Mouse (Mus musculus): ENCODE results near the gene Flt3l. TPM values are rescaled to one million over a fixed set of nuclear protein-coding genes. Genes with fewer than 3 reads are reported as not detected.
"Not testable (repeated sequence)": the region's sequence is repeated elsewhere in the genome, so short reads cannot be mapped to it uniquely, and the experiment has no call there.

Gene Flt3l
- polyA plus RNA-seq, 1 experiment from 2014 or later = 1.4 TPM

DNA sequence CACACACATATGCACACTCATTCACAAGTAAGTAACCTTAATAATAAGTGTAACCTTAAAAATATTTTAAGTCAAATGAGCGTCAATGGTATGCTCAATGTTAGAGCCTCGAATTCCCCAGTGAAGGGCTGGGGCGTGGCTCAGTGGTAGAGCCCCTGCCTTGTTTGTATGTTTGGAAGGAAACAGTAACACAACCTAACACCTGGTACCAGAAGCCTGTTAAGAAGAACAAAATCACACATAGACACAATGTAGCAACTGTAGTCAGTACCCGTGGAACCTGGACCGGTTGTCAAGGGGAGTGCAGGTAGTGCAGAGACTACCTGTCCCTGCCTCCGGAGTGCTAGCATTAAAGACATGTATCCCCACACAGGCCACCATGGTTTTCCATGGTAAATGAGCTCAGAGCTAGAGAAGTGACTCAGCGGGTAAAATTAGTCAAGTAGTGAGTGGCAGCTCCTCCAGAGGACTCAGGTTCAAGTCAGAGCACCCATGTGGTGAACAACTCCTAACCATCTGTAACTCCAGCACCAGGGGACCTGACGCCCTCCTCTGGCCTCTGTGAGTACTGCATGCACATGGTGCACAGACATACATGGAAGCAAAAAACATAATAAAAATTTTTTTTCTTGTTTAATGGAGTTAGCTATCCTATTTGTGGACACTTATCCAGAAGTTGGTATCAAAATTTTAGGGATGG, 37.5 kb downstream of the Flt3l start:
- Histone ChIP-seq H3K36me3 (ENCODE audit: control insufficient read depth, insufficient read depth, low read length) (no peaks in the 10 kb centered on the region), H3K27ac (replicated peaks; ENCODE audit: low read depth, low read length) (no peak overlapping the region), H3K27me3 (ENCODE audit: control insufficient read depth, insufficient read depth, low read length) (no peaks in the 10 kb centered on the region), H3K4me3 (replicated peaks; ENCODE audit: low read depth, low read length) (no peak overlapping the region), H3K4me1 (ENCODE audit: control insufficient read depth, insufficient read depth, low read length) (no peaks in the 10 kb centered on the region), H3K4me2 (ENCODE audit: low read length) (no peak overlapping the region), H3K9me3 (ENCODE audit: control insufficient read depth, low read length) (no peaks in the 10 kb centered on the region), H3K9ac (replicated peaks; ENCODE audit: low read length) (no peak overlapping the region)
- DNase-seq (no peak), ATAC-seq (ENCODE audit: low FRiP score, low TSS enrichment) (no peak)
- 88% methylated on average over 8 of the region's 8 CpGs for WGBS

- DNase-seq (no peak), ATAC-seq (ENCODE audit: low FRiP score, low TSS enrichment) (no peak)
- Histone ChIP-seq H3K36me3 (ENCODE audit: control insufficient read depth, insufficient read depth, low read length) (no peaks in the 10 kb centered on the region), H3K27me3 (ENCODE audit: control insufficient read depth, insufficient read depth, low read length) (no peaks in the 10 kb centered on the region), H3K4me2 (ENCODE audit: low read length) (no peak overlapping the region), H3K9ac (replicated peaks; ENCODE audit: low read length) (no peak overlapping the region), H3K4me1 (ENCODE audit: control insufficient read depth, insufficient read depth, low read length) (no peaks in the 10 kb centered on the region), H3K4me3 (replicated peaks; ENCODE audit: low read depth, low read length) (no peak overlapping the region), H3K9me3 (ENCODE audit: control insufficient read depth, low read length) (no peaks in the 10 kb centered on the region), H3K27ac (replicated peaks; ENCODE audit: low read depth, low read length) (no peak overlapping the region)
- WGBS = 81% methylated on average over 6 of the region's 6 CpGs
Measured at GRCm38 (mm10) chr7:45097479-45097878, 38.8 kb downstream of the Flt3l start.

GRCm38 (mm10) chr7:45095965-45096364, 40.3 kb downstream of the Flt3l start:
- not testable (repeated sequence) for H3K9ac ChIP-seq (replicated peaks; ENCODE audit: low read length); ATAC-seq (ENCODE audit: low FRiP score, low TSS enrichment); H3K27ac ChIP-seq (replicated peaks; ENCODE audit: low read depth, low read length); H3K9me3 ChIP-seq (ENCODE audit: control insufficient read depth, low read length); H3K36me3 ChIP-seq (ENCODE audit: control insufficient read depth, insufficient read depth, low read length); H3K4me3 ChIP-seq (replicated peaks; ENCODE audit: low read depth, low read length); DNase-seq; H3K27me3 ChIP-seq (ENCODE audit: control insufficient read depth, insufficient read depth, low read length); H3K4me1 ChIP-seq (ENCODE audit: control insufficient read depth, insufficient read depth, low read length); H3K4me2 ChIP-seq (ENCODE audit: low read length)
- WGBS = 89% methylated on average over 14 of the region's 14 CpGs

DNA sequence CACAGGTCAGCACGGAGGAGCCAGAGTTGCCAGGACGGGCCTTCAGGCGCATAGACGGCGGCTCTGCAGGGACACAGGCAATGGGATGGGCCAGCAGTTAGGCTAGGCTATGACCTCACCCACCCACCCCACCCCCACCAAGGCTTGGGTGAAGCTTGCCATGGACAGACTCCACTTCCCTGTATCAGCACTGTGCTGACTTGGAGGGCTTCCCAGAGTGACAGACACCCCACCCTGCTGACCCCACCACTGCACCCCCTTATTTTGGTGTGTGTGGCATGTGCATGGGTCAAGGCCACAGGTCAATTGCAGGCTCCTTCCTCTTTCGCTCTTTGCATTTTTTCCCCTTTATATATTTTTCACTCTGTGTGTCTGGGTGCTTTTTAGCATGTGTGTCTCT, 40.9 kb downstream of the Flt3l start:
- Histone ChIP-seq H3K36me3 (ENCODE audit: control insufficient read depth, insufficient read depth, low read length) (no peaks in the 10 kb centered on the region), H3K27me3 (ENCODE audit: control insufficient read depth, insufficient read depth, low read length) (no peaks in the 10 kb centered on the region), H3K9ac (replicated peaks; ENCODE audit: low read length) (no peak overlapping the region), H3K27ac (replicated peaks; ENCODE audit: low read depth, low read length) (no peak overlapping the region), H3K4me2 (ENCODE audit: low read length) (no peak overlapping the region), H3K4me1 (ENCODE audit: control insufficient read depth, insufficient read depth, low read length) (0 out of 2 replicates have a peak, but pooled peaks cover 3% of the 10 kb centered on the region), H3K9me3 (ENCODE audit: control insufficient read depth, low read length) (no peaks in the 10 kb centered on the region), H3K4me3 (replicated peaks; ENCODE audit: low read depth, low read length) (no peak overlapping the region)
- DNase-seq (no peak), ATAC-seq (ENCODE audit: low FRiP score, low TSS enrichment) (no peak)
- 84% methylated on average over 6 of the region's 6 CpGs for WGBS

GRCm38 (mm10) chr7:45094121-45094520, 42.1 kb downstream of the Flt3l start:
- no peaks in the 10 kb centered on the region for H3K36me3 ChIP-seq (ENCODE audit: control insufficient read depth, insufficient read depth, low read length)
- H3K9ac ChIP-seq (replicated peaks; ENCODE audit: low read length) = no peak overlapping the region
- H3K27ac ChIP-seq (replicated peaks; ENCODE audit: low read depth, low read length) = no peak overlapping the region
- 81% methylated on average over 7 of the region's 7 CpGs for WGBS
- no peaks in the 10 kb centered on the region for H3K27me3 ChIP-seq (ENCODE audit: control insufficient read depth, insufficient read depth, low read length)
- no peak for ATAC-seq (ENCODE audit: low FRiP score, low TSS enrichment)
- no peak overlapping the region for H3K4me3 ChIP-seq (replicated peaks; ENCODE audit: low read depth, low read length)
- no peaks in the 10 kb centered on the region for H3K9me3 ChIP-seq (ENCODE audit: control insufficient read depth, low read length)
- no peak for DNase-seq
- no peak overlapping the region for H3K4me2 ChIP-seq (ENCODE audit: low read length)
- H3K4me1 ChIP-seq (ENCODE audit: control insufficient read depth, insufficient read depth, low read length) = 0 out of 2 replicates have a peak, but pooled peaks cover 3% of the 10 kb centered on the region

DNA sequence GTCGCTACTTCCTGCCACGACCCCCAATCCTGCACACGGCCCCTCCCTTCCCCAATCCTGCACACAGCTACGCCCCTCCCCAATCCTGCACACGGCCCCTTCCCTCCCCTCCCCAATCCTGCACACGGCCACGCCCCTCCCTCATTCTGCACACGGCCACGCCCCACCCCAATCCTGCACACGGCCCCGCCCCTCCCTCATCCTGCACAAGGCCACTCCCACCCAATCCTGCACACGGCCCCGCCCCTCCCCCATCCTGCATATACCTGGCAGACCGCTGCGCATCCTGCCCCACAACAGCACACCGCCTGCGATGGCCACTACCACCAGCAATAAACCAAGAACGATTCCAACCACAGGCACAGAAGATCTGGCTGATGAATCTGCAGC, 42.7 kb downstream of the Flt3l start:
- Histone ChIP-seq H3K27ac (replicated peaks; ENCODE audit: low read depth, low read length) (no peak overlapping the region), H3K4me2 (ENCODE audit: low read length) (no peak overlapping the region), H3K9ac (replicated peaks; ENCODE audit: low read length) (no peak overlapping the region), H3K9me3 (ENCODE audit: control insufficient read depth, low read length) (no peaks in the 10 kb centered on the region), H3K4me1 (ENCODE audit: control insufficient read depth, insufficient read depth, low read length) (0 out of 2 replicates have a peak, but pooled peaks cover 3% of the 10 kb centered on the region), H3K36me3 (ENCODE audit: control insufficient read depth, insufficient read depth, low read length) (no peaks in the 10 kb centered on the region), H3K4me3 (replicated peaks; ENCODE audit: low read depth, low read length) (no peak overlapping the region), H3K27me3 (ENCODE audit: control insufficient read depth, insufficient read depth, low read length) (no peaks in the 10 kb centered on the region)
- DNase-seq (no peak), ATAC-seq (ENCODE audit: low FRiP score, low TSS enrichment) (no peak)
- WGBS = 35% methylated on average over 18 of the region's 18 CpGs

GRCm38 (mm10) chr7:45092828-45093515, 43.3 kb downstream of the Flt3l start:
- H3K9ac ChIP-seq (replicated peaks; ENCODE audit: low read length) = no peak overlapping the region
- no peak overlapping the region for H3K27ac ChIP-seq (replicated peaks; ENCODE audit: low read depth, low read length)
- no peak overlapping the region for H3K4me3 ChIP-seq (replicated peaks; ENCODE audit: low read depth, low read length)
- H3K4me1 ChIP-seq (ENCODE audit: control insufficient read depth, insufficient read depth, low read length) = 0 out of 2 replicates have a peak, but pooled peaks cover 3% of the 10 kb centered on the region
- no peaks in the 10 kb centered on the region for H3K36me3 ChIP-seq (ENCODE audit: control insufficient read depth, insufficient read depth, low read length)
- no peak for DNase-seq
- no peak for ATAC-seq (ENCODE audit: low FRiP score, low TSS enrichment)
- no peaks in the 10 kb centered on the region for H3K9me3 ChIP-seq (ENCODE audit: control insufficient read depth, low read length)
- H3K4me2 ChIP-seq (ENCODE audit: low read length) = no peak overlapping the region
- H3K27me3 ChIP-seq (ENCODE audit: control insufficient read depth, insufficient read depth, low read length) = no peaks in the 10 kb centered on the region
- WGBS = 70% methylated on average over 12 of the region's 12 CpGs

GRCm38 (mm10) chr7:45092048-45092447, 44.2 kb downstream of the Flt3l start, which contains the start of gene Rcn3:
Rcn3 (minus strand) TSS chr7:45092221.
- H3K27ac ChIP-seq (replicated peaks; ENCODE audit: low read depth, low read length) = no peak within 1 kb of the TSS
- H3K4me3 ChIP-seq (replicated peaks; ENCODE audit: low read depth, low read length) = peak within 1 kb of the TSS; percentile 39
- H3K4me1 ChIP-seq (ENCODE audit: control insufficient read depth, insufficient read depth, low read length) = 0 out of 2 replicates have a peak, but pooled peaks cover 3% of the 10 kb centered on the region
- H3K27me3 ChIP-seq (ENCODE audit: control insufficient read depth, insufficient read depth, low read length) = no peaks in the 10 kb centered on the region
- ATAC-seq (ENCODE audit: low FRiP score, low TSS enrichment) = peak; percentile 93
- H3K36me3 ChIP-seq (ENCODE audit: control insufficient read depth, insufficient read depth, low read length) = no peaks in the 10 kb centered on the region
- peak within 1 kb of the TSS; percentile 45 for H3K9ac ChIP-seq (replicated peaks; ENCODE audit: low read length)
- peak within 1 kb of the TSS; percentile 64 for H3K4me2 ChIP-seq (ENCODE audit: low read length)
- H3K9me3 ChIP-seq (ENCODE audit: control insufficient read depth, low read length) = no peaks in the 10 kb centered on the region
- WGBS = under 1% methylated on average over 16 of the region's 16 CpGs
- DNase-seq = peak; percentile 92
